Mouse (Mus musculus) kidney, embryonic 14.5 days (tissue): ENCODE results near the gene Naalad2. TPM values are rescaled to one million over a fixed set of nuclear protein-coding genes. Genes with fewer than 3 reads are reported as not detected.

Experiments used
- polyA plus RNA-seq: library from polyadenylated mRNA; unstranded; fragments of >200 nt; fragmentation: Nextera tagmentation; extraction: Ambion mirVana; gene quantifications from 2 replicates; pipeline ENCODE4 v1.2.1, GENCODE M21; 2014

Naalad2 gene
- polyA plus RNA-seq, 1 experiment from 2014 or later = 4.4 TPM

Other genes starting within 250 kb of the Naalad2 start
- gene Chordc1, start 110.9 kb downstream of the Naalad2 start, polyA plus RNA-seq = 92.4 and 128 TPM in 2 replicates
- gene Ubtfl1, start 1.4 kb upstream of the Naalad2 start, polyA plus RNA-seq = not detected in 2 replicates
- gene Mbd3l2, start 27.7 kb upstream of the Naalad2 start, polyA plus RNA-seq = not detected in 2 replicates
- gene Zfp558, start 75.3 kb upstream of the Naalad2 start, polyA plus RNA-seq = 3.8 and 7.8 TPM in 2 replicates
- gene Mbd3l1, start 75.4 kb upstream of the Naalad2 start, polyA plus RNA-seq = not detected in 2 replicates